Mouse (Mus musculus): Measurements from ENCODE around the gene Tmem102. TPM values are rescaled to one million over a fixed set of nuclear protein-coding genes. Genes with fewer than 3 reads are reported as not detected.

The Tmem102 gene
- polyA plus RNA-seq, 1 experiment = 11.6 TPM

- peaks cover 12% of the 10 kb centered on the region for H3K27me3 ChIP-seq (ENCODE audit: control insufficient read depth, insufficient read depth, low read length, poor library complexity, severe bottlenecking)
- TF ChIP-seq CTCF (IDR thresholded peaks at IDR 0.05; ENCODE audit: low read depth, low read length) (peak; percentile 41), EP300 (IDR thresholded peaks at IDR 0.05; ENCODE audit: insufficient read depth, low read depth, low read length) (no peak)
- H3K4me1 ChIP-seq (ENCODE audit: control insufficient read depth, insufficient read depth, low read length) = no peaks in the 10 kb centered on the region
Observed at GRCm38 (mm10) chr11:69803786-69804651, 1.4 kb downstream of the Tmem102 start.

GRCm38 (mm10) chr11:69803328-69803727, 2.1 kb downstream of the Tmem102 start:
- peaks cover 12% of the 10 kb centered on the region for H3K27me3 ChIP-seq (ENCODE audit: control insufficient read depth, insufficient read depth, low read length, poor library complexity, severe bottlenecking)
- no peaks in the 10 kb centered on the region for H3K9me3 ChIP-seq (replicated peaks; ENCODE audit: control insufficient read depth, insufficient read depth, low read length, poor library complexity, severe bottlenecking)
- TF ChIP-seq EP300 (IDR thresholded peaks at IDR 0.05; ENCODE audit: insufficient read depth, low read depth, low read length) (no peak), CTCF (IDR thresholded peaks at IDR 0.05; ENCODE audit: low read depth, low read length) (no peak), POLR2A (IDR thresholded peaks at IDR 0.05; ENCODE audit: insufficient read depth, low read length) (no peak)
- peak overlapping the region; percentile 76 for H3K4me3 ChIP-seq (ENCODE audit: low read depth, low read length)
- H3K27ac ChIP-seq (ENCODE audit: insufficient read depth, low read length) = no peak overlapping the region
- H3K9ac ChIP-seq (ENCODE audit: low read depth, poor library complexity, severe bottlenecking) = peak overlapping the region; percentile 90
- no peaks in the 10 kb centered on the region for H3K36me3 ChIP-seq (ENCODE audit: control insufficient read depth, insufficient read depth, low read length, poor library complexity, severe bottlenecking)
- H3K4me1 ChIP-seq (ENCODE audit: control insufficient read depth, insufficient read depth, low read length) = no peaks in the 10 kb centered on the region

More at GRCm38 (mm10) chr11:69803786-69804651, 1.4 kb downstream of the Tmem102 start:
- Histone ChIP-seq H3K4me3 (ENCODE audit: low read depth, low read length) (peak overlapping the region; percentile 76), H3K27ac (ENCODE audit: insufficient read depth, low read length) (no peak overlapping the region), H3K36me3 (ENCODE audit: control insufficient read depth, insufficient read depth, low read length, poor library complexity, severe bottlenecking) (no peaks in the 10 kb centered on the region), H3K9me3 (replicated peaks; ENCODE audit: control insufficient read depth, insufficient read depth, low read length, poor library complexity, severe bottlenecking) (no peaks in the 10 kb centered on the region), H3K9ac (ENCODE audit: low read depth, poor library complexity, severe bottlenecking) (peak overlapping the region; percentile 90)

- Histone ChIP-seq H3K9me3 (replicated peaks; ENCODE audit: control insufficient read depth, insufficient read depth, low read length, poor library complexity, severe bottlenecking) (no peaks in the 10 kb centered on the region), H3K4me1 (ENCODE audit: control insufficient read depth, insufficient read depth, low read length) (no peaks in the 10 kb centered on the region), H3K36me3 (ENCODE audit: control insufficient read depth, insufficient read depth, low read length, poor library complexity, severe bottlenecking) (no peaks in the 10 kb centered on the region), H3K27me3 (ENCODE audit: control insufficient read depth, insufficient read depth, low read length, poor library complexity, severe bottlenecking) (peaks cover 12% of the 10 kb centered on the region), H3K4me3 (ENCODE audit: low read depth, low read length) (peak overlapping the region; percentile 91), H3K9ac (ENCODE audit: low read depth, poor library complexity, severe bottlenecking) (peak overlapping the region; percentile 75), H3K27ac (ENCODE audit: insufficient read depth, low read length) (no peak overlapping the region)
- TF ChIP-seq EP300 (IDR thresholded peaks at IDR 0.05; ENCODE audit: insufficient read depth, low read depth, low read length) (no peak), POLR2A (IDR thresholded peaks at IDR 0.05; ENCODE audit: insufficient read depth, low read length) (no peak), CTCF (IDR thresholded peaks at IDR 0.05; ENCODE audit: low read depth, low read length) (no peak)
Observed at GRCm38 (mm10) chr11:69802648-69803105, 2.7 kb downstream of the Tmem102 start.

- Histone ChIP-seq H3K4me1 (ENCODE audit: control insufficient read depth, insufficient read depth, low read length) (no peaks in the 10 kb centered on the region), H3K36me3 (ENCODE audit: control insufficient read depth, insufficient read depth, low read length, poor library complexity, severe bottlenecking) (no peaks in the 10 kb centered on the region), H3K27me3 (ENCODE audit: control insufficient read depth, insufficient read depth, low read length, poor library complexity, severe bottlenecking) (peaks cover 12% of the 10 kb centered on the region), H3K9ac (ENCODE audit: low read depth, poor library complexity, severe bottlenecking) (peak within 1 kb of the TSS; percentile 75), H3K4me3 (ENCODE audit: low read depth, low read length) (peak within 1 kb of the TSS; percentile 91), H3K27ac (ENCODE audit: insufficient read depth, low read length) (no peak within 1 kb of the TSS), H3K9me3 (replicated peaks; ENCODE audit: control insufficient read depth, insufficient read depth, low read length, poor library complexity, severe bottlenecking) (no peaks in the 10 kb centered on the region)
- no peak for TF ChIP-seq EP300 (IDR thresholded peaks at IDR 0.05; ENCODE audit: insufficient read depth, low read depth, low read length)
- no peak for TF ChIP-seq POLR2A (IDR thresholded peaks at IDR 0.05; ENCODE audit: insufficient read depth, low read length)
- no peak for TF ChIP-seq CTCF (IDR thresholded peaks at IDR 0.05; ENCODE audit: low read depth, low read length)
Observed at GRCm38 (mm10) chr11:69801379-69801977, 3.9 kb downstream of the Tmem102 start, which contains the start of gene Fgf11. Gene Fgf11 (minus strand): TSS chr11:69801857.

- Histone ChIP-seq H3K9me3 (replicated peaks; ENCODE audit: control insufficient read depth, insufficient read depth, low read length, poor library complexity, severe bottlenecking) (no peaks in the 10 kb centered on the region), H3K36me3 (ENCODE audit: control insufficient read depth, insufficient read depth, low read length, poor library complexity, severe bottlenecking) (no peaks in the 10 kb centered on the region), H3K27ac (ENCODE audit: insufficient read depth, low read length) (no peak overlapping the region), H3K4me3 (ENCODE audit: low read depth, low read length) (peak overlapping the region; percentile 76), H3K27me3 (ENCODE audit: control insufficient read depth, insufficient read depth, low read length, poor library complexity, severe bottlenecking) (peaks cover 12% of the 10 kb centered on the region), H3K4me1 (ENCODE audit: control insufficient read depth, insufficient read depth, low read length) (no peaks in the 10 kb centered on the region), H3K9ac (ENCODE audit: low read depth, poor library complexity, severe bottlenecking) (peak overlapping the region; percentile 28)
- TF ChIP-seq POLR2A (IDR thresholded peaks at IDR 0.05; ENCODE audit: insufficient read depth, low read length) (no peak), CTCF (IDR thresholded peaks at IDR 0.05; ENCODE audit: low read depth, low read length) (no peak), EP300 (IDR thresholded peaks at IDR 0.05; ENCODE audit: insufficient read depth, low read depth, low read length) (no peak)
Observed at GRCm38 (mm10) chr11:69800392-69801197, 4.8 kb downstream of the Tmem102 start.
